Mouse (Mus musculus) brown adipose tissue, adult 24 weeks (tissue): ENCODE data around the gene Gchfr. TPM values are rescaled to one million over a fixed set of nuclear protein-coding genes. Genes with fewer than 3 reads are reported as not detected.

Source experiments
- H3K27ac ChIP-seq: fragments of 200-500 bp; replicated peaks from 2 replicates; pipeline ENCODE4 v1.5.1; 2012; ENCODE audit warnings: low read depth, mild to moderate bottlenecking, low read length
- H3K4me1 ChIP-seq: fragments of 200-500 bp; 2 replicates; pipeline ENCODE4 v1.6.1; 2012; ENCODE audit warnings: low read length, mixed read lengths; ENCODE audit not compliant: control insufficient read depth, insufficient read depth, insufficient read length
- H3K4me3 ChIP-seq: fragments of 200-500 bp; 2 replicates; pipeline ENCODE4 v1.5.1; 2012; ENCODE audit warnings: low read depth, mild to moderate bottlenecking, low read length, moderate library complexity; ENCODE audit not compliant: insufficient read depth
- polyA plus RNA-seq: library from polyadenylated mRNA; stranded (reverse); fragments of >200 nt; gene quantifications from 2 replicates; pipeline ENCODE4 v1.2.4, GENCODE M21; 2012; ENCODE audit not compliant: missing spikeins, insufficient read depth, insufficient read length

Gchfr gene
- polyA plus RNA-seq, 1 experiment: 1.7 TPM

DNA sequence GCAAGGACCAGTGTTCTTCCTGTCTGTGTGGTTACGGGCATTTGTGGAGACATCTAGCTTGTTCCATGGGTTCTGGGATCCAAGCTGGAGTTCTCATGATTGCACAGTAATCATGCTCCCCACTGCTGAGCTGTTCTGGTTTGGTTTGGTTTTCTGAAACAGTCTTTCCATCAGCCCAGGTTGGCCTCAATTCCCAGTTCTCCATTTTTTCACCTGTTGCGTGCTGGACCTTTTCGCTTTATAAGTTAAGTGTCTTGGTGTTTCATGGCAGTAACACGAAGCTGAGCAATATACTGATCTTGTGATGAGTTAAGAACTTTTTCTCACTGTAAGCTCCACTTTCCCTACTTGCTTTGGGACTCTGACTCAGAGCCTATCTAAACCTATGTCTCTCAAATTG, 3.6 kb upstream of the Gchfr start:
- Histone ChIP-seq H3K4me1 (peaks cover 4% of the 10 kb centered on the region), H3K27ac (no peak overlapping the region), H3K4me3 (no peak overlapping the region)

DNA sequence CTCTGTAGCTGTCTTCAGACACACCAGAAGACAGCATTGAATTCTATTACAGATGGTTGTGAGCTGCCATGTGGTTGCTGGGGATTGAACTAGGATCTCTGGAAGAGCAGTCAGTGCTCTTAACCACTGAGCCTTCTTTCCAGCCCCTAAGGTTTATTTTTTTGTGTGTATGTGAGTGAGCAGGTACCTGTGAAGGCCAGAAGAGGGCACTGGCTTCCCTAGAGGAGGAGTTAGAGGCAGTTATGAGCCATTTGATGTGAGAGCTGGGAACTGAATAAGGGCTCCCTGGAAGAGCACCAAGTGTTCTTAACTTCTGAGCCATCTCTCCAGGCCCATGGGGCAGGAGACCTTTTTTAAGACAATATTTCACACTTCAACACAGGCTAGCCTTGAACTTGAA, 2.2 kb upstream of the Gchfr start:
- H3K27ac ChIP-seq: no peak overlapping the region
- peaks cover 4% of the 10 kb centered on the region for H3K4me1 ChIP-seq
- no peak overlapping the region for H3K4me3 ChIP-seq

DNA sequence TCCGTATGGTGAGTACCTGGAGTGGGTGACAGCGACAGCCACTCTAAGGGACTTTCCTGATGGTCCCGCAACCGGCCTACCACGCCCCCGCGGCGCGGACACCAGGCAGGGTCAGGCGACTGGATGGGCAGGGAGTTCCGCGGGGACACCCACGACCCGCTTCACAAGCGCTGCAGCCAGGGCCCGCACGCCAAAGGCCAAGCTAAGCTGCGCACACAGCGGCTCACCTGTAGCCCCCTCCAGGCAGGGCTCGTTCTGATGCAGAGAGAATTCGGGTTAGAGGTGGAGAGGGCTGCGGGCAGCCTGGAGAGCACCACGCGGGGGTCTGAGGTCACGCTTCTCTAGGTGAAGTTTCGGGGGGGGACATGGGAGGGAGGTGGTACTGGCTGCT, 288 bp downstream of the Gchfr start:
- peaks cover 5% of the 10 kb centered on the region for H3K4me1 ChIP-seq
- H3K27ac ChIP-seq: no peak overlapping the region
- peak overlapping the region; percentile 70 for H3K4me3 ChIP-seq

DNA sequence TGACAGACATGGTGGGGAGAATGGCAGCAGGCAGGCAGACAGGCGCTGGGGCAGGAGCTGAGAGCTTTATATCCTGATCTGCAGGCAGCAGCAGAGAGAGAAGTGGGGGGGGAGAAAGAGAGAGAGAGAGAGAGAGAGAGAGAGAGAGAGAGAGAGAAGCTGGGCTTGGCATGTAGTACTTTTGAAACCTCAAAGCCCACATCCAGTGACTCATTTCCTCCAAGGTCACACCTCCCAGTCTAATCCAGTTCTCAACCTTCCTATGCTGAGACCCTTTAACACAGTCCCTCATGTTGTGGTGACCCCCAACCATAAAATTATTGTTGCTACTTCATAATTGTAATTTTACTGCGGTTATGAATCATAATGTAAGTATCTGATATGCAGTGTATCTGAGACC, 2.7 kb downstream of the Gchfr start:
- H3K4me1 ChIP-seq: peaks cover 9% of the 10 kb centered on the region
- H3K4me3 ChIP-seq: no peak overlapping the region
- no peak overlapping the region for H3K27ac ChIP-seq

DNA sequence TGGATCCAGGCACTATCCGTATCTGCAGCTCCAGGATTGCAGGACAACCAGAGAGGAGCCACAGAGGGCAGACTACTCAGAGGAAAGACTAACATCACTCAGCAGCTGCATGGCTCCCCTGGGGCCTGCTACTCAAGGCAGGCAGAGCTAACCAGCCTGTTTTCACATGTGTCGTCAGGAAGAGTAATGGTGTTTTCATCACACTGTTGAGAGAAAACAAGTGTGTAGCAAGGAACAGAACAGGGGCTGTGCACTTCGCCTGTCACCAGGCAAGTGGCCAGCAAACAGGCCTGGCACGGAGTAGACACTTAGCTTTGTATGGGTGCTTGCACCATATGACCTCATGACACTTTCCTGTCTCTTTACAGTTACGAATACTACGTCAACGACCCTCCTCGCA, 4.0 kb downstream of the Gchfr start:
- no peak overlapping the region for H3K4me3 ChIP-seq
- H3K4me1 ChIP-seq: peaks cover 9% of the 10 kb centered on the region
- no peak overlapping the region for H3K27ac ChIP-seq

DNA sequence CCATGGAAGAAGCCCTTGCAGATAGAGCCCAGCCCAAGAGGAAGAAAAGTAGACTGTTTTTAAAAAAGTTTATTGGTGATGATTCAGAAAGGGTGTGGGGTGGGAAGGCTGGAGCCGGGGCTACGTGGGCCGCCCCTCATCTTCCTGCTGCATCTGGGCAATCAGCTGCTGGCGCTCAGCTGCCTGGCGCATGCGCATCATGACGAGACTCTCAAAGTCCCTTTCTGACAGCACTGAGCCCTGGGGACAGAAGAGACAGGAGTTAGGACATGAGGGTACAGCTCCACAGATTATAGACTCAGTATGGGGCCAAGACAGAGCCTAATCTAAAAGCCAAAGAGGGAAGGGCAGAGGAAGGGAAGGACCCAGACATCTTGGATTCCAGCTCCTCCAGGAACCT, 4.9 kb downstream of the Gchfr start:
- Histone ChIP-seq H3K4me1 (peaks cover 5% of the 10 kb centered on the region), H3K27ac (no peak overlapping the region), H3K4me3 (no peak overlapping the region)

DNA sequence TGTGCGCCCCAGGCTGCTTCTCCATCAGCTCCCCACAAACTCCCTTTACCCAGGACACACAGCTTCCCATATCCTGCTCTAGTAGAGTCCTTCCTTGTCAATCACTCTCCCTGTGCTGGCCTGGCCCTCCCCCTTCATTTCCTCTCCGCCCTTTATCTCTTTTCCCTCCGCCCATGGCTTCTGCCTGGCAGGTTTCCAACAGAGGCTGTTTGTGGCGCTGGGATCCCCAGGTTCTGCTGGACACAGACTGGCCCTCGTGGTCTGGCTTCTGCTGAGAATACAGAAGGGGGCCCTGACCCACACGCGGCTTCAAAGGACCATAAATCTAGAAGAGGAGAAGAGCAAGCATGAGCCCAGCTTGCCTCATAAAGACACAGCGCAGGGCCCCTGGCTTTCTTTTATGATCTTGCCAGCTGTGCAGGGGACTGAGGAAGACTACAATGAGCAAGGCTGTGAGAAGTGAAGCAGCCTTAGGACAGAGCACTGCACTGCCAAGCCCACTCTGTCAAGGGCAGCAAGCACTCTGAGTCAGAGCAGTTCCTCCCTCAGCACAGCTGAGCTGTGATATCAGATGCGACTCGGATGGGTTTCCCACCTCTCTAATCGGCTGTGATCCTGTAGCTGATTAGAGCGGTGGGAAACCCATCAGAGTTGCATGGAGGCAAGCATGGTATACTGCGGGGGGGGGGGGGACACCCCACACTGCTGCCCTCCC, 5.4 kb downstream of the Gchfr start:
- Histone ChIP-seq H3K4me3 (no peak overlapping the region), H3K27ac (no peak overlapping the region), H3K4me1 (peaks cover 5% of the 10 kb centered on the region)

DNA sequence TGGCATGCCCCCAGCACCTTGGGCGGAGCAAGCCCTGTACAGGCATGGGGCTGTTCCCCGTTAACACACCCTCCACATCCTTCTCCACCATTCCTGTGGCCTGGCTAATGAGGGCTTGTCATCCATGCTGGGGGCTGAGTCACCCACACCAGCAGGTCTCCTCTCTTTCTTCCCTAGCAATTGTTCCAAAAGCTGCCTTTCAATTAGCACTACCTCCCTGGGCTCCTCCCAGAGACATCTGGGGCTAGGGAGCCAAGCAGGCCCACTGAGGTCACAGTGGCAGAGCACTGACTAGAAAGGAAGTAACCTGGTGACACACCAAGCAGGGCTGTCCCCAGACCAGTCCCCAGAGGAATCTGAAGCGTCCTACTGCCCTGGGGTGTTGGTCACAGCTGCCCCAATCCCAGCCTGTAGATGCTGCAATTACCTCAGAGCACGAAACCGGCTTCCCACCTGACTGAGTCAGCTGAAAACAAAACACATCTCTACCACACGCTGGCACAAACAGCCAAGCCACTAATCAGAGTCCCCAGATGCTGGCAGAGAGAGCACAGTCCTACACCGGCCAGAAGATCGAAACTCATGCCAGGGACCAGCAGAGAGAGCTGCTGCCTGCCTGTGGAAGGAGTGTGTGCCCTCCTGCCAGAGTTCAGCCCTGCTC, 6.5 kb downstream of the Gchfr start, which contains the start of gene Gm14137:
Gene Gm14137, plus strand, starts transcription at position 519 of the 661 bp plus-strand sequence.
- no peak within 1 kb of the TSS for H3K4me3 ChIP-seq
- H3K27ac ChIP-seq: peak within 1 kb of the TSS; percentile 60; the same call in 1 of the 2 replicates
- H3K4me1 ChIP-seq: peaks cover 5% of the 10 kb centered on the region

DNA sequence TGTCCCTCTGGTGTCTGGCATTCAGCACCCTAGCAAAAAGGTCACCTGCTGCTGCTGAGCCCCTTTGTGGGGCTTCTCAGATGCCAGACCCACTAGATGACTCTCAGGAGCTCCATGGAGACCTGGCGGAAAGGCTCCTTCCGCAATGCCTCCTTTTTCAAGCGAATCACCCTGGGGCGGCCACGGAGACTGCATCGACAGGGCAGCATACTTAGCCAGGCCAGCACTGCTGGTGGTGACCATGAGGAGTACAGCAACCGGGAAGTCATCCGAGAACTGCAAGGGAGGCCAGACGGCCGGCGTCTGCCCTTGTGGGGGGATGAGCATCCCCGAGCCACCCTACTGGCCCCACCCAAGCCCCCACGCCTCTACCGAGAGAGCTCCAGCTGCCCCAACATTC, 7.3 kb downstream of the Gchfr start:
- Histone ChIP-seq H3K4me3 (no peak overlapping the region), H3K4me1 (peaks cover 5% of the 10 kb centered on the region), H3K27ac (no peak overlapping the region)

DNA sequence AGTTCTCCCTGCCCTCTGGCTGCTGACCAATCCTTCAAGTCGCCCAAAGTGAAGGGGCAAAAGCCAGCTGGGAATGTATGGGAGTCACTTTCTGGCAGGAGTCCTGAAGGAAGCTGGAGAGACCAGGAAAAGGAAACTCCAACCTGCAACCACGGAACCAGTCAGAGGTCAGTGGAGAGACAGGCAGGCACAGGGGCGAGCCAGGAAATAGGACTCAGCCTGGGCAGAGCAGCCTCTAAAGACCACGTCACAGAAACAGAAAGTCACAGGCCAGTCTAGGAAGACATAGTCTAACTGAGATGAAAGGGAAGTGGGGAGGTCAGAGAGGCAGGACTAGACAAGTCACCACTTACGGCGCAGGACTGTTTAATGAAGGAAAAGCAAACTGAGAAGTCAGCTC, 8.0 kb downstream of the Gchfr start:
- peaks cover 5% of the 10 kb centered on the region for H3K4me1 ChIP-seq
- H3K4me3 ChIP-seq: no peak overlapping the region
- H3K27ac ChIP-seq: peak overlapping the region; percentile 60; the same call in 1 of the 2 replicates

DNA sequence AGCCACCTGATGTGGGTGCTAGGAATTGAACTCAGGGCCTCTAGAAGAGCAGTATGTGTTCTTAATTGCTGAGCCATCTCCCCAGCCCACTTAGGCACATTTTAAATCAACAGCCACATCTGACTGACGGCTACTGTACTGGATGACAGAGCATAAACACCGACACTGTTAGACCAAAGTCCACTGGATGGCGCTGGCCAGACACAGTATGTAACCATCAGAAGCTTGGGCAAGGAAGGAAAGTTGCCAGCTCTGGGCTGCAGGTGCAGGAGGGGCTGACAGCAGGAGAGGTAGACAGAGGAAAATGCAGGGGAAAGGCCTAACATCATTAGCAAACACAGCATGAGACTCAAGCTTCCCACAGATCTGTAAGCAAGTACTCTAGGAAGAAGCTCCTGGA, 9.2 kb downstream of the Gchfr start:
- no peak overlapping the region for H3K4me3 ChIP-seq
- H3K27ac ChIP-seq: no peak overlapping the region
- peaks cover 5% of the 10 kb centered on the region for H3K4me1 ChIP-seq

DNA sequence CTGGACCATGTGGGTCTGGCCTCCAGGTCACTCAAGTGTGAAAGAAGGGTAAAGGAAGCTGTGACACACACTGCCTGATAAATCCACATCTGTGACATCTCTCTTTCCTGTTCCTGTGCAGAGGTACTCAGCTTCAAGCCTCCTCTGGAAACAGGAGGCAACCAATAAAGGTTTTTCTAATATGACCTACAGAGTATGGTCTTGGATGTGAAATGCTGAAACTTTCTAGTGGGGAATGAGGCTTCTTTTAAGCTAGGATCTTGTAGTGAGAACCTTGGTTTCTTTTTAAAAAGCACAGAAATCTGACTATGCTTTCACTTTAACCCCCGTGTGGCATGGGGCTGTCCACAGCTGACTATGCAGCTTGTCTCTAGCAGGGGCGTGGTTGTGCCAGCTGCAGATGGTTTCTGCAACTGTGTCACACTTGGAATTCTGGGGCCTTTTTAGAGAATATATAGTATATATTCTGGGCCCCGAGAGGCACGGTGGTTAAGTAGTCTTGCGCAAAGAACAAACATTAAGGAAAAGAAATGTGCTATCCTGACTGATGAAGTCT, 9.9 kb downstream of the Gchfr start:
- H3K4me3 ChIP-seq: no peak overlapping the region
- peaks cover 5% of the 10 kb centered on the region for H3K4me1 ChIP-seq
- no peak overlapping the region for H3K27ac ChIP-seq

DNA sequence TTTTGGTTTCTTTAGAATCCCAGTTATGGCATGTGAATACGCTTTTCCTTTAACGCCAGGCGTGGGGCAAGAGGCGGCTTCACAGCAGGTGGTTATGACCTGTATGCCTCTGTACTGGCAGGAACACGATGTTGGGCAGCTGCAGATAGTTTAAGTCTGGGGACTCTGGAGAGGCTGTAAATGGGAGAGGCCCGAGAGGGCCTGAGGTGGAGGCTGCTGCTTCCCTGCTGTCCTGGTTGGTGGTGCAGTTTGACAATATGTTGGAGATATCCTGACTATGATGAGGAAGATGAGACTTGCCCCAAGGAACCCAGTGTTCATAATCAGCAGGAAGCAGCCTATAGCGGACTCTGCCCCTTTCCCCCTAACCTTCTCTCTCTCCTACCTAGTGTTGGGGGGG, 15.3 kb downstream of the Gchfr start:
- Histone ChIP-seq H3K4me1 (no peaks in the 10 kb centered on the region), H3K27ac (no peak overlapping the region), H3K4me3 (no peak overlapping the region)

DNA sequence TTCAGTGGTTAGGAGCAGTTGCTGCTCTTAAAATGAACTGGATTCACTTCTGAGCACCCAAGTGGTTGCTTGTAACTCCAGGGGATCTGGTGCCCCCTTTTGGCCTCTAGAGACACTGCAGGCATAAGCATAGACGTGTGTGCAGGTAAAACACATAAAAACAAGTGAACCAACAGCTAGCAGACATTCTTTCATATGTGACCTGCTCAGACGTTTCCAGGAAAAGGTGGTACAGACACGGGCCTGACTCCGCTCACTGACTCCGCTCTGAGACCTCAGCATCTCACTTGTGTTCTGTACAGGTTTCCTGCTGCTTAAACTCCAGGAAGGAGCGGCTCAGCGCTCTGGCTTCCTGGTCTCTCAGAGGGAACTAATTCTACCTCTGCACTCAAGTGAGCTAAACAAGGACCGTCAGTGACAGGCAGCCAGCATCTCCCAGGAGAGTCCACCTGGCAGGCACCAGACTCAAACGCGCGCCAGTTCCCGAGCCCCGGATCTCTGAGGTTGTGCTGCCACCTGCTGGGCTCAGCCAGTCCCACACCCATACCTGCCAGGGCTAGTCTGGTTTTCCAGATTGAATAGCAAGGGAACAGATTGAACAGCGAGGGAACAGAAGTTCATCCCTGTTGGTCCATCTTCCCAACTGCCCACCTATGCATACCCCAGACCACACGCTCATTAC, 21.6 kb downstream of the Gchfr start:
- peak overlapping the region; percentile 45 for H3K4me3 ChIP-seq
- H3K27ac ChIP-seq: no peak overlapping the region
- no peaks in the 10 kb centered on the region for H3K4me1 ChIP-seq

DNA sequence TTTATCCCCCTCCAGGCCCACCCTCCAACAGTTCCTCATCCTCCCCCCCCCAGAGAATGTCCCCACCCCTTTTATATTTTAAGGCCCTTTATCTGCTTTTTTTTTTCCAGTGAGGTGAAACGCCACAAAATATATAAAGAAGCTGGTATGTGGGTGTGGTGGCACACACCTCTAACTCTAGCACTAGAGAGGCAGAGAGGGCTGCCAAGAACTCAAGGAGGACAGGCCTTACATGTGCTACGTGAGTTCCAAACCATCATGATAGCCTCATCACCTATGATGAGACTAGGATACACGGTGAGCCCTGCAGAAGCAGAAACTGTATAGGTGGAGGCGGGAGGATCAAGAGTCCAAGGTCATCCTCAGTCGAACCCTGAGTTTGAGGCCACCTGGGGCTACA, 23.4 kb downstream of the Gchfr start:
- H3K27ac ChIP-seq: no peak overlapping the region

More for the DNA sequence above, 23.4 kb downstream of the Gchfr start:
- Histone ChIP-seq H3K4me3 (no peak overlapping the region), H3K4me1 (no peaks in the 10 kb centered on the region)
